Mouse (Mus musculus) fat pad, adult 2 months (tissue): ENCODE data around the gene Tnnc2.
"Not testable (repeated sequence)": the region's sequence is repeated elsewhere in the genome, so short reads cannot be mapped to it uniquely, and the experiment has no call there.

Experiments
- DNase-seq: peaks from one replicate; pipeline ENCODE4 v3.0.0-alpha.2; 2011; ENCODE audit warnings: low read depth, low spot score; ENCODE audit errors: extremely low read depth

Tnnc2 gene

DNA sequence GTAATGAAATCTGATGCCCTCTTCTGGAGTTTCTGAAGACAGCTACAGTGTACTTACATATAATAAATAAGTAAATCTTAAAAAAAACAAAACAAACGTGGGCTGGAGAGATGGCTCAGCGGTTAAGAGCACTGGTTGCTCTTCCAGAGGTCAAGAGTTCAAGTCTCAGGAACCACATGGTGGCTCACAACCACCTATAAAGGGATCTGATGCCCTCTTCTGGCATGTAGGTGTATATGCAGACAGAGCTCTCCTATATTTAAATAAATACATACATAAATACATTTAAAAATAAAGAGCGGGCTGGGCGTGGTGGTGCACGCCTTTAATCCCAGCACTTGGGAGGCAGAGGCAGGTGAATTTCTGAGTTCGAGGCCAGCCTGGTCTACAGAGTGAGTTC is 18.8 kb upstream of the Tnnc2 start:
- not testable (repeated sequence) for DNase-seq

DNA sequence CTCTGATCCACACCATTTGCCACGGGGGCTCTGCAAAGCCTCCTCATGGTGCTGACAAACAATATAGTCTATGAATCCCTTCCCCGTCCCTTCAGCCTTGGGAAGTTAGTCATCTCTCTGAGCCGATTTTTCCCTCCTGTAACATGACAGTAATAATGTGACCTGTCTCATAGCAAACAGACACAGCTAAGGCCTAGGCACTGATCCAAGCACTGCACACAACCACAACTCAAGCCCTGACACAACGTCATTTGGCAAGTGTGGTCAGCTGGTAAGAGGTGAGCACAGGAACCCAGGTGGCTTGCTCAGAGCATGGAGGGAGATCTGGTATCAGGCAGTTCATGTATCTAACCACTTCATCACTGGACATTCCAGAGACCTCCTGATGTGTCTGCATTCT is 16.1 kb upstream of the Tnnc2 start:
- DNase-seq = no peak

DNA sequence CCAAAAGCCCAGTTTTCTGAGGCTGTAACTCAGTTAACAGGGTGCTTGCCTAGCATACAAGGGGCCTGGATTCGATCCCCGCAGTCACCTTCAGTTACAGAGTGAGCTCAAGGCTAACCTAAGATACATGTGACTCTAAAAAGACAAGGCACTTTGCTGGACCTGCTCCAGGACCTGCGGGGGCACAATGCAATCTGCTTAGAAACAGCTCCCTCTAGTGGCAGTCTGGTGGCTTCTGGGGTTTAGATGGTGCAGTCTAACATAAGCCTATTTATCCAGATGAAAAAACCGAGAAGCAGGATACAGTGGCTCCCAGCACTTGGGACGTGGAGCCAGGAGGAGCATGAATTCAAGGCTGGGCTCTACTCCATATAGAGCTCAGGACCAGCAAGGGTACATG is 14.5 kb upstream of the Tnnc2 start:
- no peak for DNase-seq

DNA sequence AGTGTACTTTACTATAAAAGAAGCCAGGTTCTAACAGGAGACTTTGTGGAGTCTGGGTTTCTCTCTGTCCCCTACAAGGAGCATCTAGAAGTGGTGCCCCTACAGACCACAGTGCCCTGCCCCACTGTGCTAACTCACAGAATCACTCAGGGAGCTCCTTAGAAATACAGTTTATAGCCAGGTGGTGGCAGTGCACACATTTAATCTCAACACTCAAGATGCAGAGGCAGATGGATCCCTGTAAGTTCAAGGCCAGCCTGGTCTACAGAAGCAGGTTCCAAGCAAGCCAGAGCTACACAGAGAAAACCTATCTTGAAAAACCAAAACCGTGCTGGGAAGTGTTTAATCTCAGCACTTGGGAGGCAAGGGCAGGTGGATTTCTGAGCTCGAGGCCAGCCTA is 14.0 kb upstream of the Tnnc2 start:
- DNase-seq = no peak

DNA sequence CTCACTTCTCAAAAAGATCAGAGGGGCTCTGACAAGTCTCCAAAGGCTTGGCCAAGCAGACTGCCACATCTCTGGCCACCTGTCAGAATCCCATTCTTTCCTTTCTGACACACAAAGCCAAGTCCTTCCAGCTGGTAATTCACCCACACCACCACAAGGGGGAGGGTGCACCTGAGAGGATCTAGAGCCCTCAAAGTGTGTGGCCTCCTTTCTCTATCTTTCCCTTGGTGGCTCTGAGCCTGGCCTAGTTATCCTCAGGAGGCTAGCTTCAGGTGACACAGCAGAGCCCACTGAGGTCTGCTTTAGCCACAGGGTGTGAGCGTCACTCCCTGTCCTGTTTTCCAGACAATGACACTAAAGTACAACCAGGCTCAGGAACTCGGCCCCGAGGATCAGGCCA is 13.5 kb upstream of the Tnnc2 start:
- DNase-seq = no peak

DNA sequence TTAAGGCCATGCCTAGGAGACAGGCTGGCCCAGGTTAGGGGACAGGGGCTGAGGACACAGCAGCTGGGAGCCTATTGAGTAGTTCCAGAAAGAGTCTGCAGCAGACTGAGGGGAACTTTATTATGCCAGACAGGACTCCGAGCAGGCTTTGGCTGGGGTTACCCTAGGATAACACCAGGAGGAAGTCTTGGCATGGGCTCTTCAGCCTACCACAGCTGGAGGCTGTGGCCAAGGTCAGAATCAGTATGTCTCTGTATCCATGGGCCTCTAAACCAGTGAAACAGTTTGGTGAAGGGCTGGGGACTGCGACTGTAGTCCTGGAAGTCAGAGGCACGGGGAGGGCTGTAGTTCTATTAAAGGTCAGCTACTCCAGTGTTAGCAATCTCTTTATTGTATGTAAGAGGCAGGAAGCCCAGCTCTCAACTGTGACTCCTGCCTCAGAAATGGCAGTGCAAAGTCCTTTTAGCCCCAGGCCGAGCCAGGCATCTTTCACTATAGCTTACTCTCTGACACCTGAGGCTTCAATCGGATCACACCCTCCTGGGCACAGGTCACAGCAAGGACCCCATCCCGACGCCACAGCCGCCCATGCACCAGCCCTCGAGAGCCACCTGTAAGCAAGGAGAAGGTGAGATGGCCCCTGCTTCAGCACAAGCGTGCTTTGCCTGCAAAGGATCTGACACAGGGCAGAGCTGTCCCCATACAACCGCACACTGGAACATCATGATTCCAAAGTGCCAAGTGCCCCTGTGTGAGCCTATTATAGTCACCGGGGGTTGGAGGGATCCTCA is 12.8 kb upstream of the Tnnc2 start:
- no peak for DNase-seq

DNA sequence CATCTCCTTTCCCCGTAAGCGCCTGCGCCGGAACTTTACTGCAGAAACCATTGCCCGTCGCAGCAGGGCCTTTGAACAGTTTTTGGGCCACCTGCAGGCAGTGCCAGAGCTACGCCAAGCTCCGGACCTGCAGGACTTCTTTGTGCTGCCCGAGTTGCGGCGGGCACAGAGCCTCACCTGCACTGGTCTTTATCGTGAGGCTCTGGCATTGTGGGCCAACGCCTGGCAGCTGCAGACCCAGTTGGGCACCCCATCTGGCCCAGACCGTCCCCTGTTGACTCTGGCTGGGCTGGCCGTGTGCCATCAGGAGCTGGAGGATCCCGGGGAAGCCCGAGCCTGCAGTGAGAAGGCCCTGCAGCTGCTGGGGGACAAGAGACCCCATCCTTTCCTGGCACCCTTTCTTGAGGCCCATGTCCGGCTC is 12.1 kb upstream of the Tnnc2 start:
- DNase-seq = no peak

DNA sequence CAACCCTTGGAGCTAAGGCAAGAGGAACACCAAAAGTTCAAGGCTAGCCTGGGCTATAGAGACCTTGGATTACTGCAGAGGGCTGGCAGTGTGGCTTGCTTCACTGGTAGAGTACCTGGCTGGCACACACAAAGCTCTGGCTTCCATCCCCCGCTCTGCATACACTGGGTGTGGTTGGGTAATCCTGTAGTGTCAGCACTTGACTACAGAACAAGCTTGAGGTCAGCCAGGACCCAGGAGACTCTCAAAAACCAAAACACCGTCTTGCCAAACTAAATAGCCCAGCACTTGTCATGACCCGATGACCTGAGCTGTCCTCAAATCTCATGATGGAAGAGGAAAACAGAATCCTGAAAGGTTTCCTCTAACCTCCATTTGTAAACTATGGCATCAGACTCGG is 10.7 kb upstream of the Tnnc2 start:
- DNase-seq = peak; percentile 70

DNA sequence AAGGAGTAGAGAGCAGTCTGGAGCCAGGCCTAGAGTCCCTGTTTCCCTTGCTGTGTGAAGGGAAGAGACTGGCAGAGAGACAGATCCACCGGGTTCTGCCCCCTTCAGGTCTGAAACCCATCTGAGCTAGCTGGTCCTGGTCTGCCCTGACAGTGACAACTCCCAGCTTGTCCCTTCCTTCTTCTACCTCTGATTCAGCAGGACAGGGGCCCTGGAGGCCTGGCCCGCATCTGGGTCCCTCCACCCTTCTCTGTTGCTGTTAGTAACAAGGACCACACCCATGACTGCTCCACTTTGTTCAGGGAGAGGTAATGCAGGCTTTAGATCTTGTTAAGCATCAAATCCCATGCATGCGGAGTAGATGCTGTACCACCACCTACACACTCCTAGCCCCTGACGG is 8.6 kb upstream of the Tnnc2 start:
- DNase-seq = no peak

DNA sequence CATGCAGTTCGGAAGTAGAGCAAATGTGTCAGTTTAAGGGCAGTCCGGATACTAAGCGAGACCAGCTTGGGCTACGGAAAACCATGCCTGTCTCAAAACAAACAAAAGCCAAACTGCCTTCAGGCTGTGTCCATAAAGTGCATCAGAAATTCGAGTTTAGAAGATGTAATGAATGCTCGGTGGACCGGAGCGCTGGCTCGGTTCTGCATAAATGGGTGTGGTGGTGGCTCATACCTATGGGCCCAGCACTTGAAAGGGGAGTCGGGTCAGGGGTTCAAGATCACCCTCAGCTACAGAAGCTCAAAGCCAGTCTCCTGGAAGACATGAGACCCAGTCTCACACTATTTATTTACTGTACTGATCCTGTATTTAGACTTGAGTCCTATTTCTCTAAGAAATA is 8.0 kb upstream of the Tnnc2 start:
- DNase-seq = no peak

DNA sequence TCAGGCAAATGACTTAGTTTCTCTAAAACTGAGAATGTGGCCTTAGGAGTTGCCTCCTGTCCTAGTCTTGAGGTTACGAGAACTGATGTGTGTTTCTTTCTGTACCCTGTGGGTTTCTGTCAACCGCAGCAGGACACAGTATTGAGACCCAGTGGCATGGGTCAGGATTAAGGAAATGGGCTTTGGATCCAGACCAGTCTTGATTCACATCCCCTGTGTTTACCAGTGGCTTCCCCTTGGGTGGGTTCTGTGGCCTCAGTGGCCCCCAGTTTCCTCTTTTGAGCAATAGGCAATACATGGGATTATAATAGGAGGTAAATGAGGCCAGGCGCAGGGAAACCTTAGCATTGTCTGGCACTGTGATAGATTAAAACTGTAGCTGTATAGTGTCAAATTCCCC is 7.3 kb upstream of the Tnnc2 start:
- DNase-seq = no peak

DNA sequence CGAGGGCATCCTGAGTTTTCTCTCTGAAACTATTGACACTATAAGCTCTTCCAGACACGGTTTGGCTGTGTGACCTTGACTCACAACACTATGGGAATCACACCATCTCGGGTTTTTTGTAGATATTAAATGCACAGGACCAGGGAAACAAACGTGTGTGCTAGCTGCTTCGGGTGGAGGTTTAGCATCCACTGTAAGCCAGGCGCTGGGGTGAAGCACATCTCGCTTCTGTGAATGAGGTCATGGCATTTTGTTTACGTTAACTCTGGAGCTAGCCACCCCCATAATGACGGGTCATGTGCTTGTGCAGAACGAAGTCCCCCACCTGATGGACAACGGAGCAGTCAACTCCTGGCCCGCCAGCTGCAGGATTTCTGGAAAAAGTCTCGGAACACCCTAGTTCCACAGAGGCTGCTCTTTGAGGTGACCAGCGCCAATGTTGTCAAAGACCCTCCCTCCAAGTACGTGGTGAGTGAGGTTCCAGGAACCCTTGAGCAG is 6.7 kb upstream of the Tnnc2 start:
- no peak for DNase-seq

DNA sequence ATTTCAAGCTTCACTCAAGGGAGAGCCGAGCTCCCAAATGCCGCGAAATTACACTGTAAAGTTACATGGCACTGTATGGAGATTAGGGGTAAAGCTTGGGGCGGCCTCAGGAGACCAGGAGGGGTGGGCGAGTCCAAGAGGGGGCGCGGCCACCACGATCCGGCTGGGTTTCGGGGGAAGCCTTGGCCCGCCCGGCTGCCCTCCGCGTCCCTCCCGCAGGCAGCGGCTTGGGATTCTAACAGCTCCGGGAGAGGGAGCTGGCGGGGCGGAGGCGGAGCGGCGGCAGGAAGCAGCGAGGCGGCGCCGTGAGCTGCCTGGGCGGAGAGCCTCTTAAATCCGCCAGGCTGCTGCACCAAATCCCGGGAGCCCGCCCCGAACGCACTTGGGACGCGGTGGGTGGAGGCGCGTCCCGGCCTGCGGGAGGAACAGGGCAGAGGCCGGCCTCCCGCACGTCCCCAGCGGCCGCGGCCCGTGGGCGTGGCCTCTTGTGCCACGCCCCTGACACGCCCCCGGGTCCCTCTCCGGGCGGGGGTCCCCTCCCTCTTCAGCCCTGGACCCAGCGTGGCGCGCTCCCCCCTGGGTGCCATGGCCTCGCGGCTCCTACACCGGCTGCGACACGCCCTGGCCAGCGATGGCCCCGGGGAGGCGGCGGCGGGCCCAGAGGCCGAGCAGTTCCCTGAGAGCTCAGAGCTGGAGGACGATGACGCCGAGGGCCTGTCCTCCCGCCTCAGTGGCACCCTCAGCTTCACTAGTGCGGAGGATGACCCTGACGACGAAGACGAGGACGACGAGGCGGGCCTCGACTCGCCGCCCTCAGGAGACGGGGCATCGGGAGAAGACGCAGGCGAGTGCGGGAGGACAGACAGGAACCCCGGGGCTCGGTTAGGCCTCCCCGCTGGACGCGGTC is 6.0 kb upstream of the Tnnc2 start, which contains the start of gene Snx21:
Gene Snx21 (plus strand): TSS at position 343 of the 907 bp plus-strand sequence.
- DNase-seq = peak; percentile 52

DNA sequence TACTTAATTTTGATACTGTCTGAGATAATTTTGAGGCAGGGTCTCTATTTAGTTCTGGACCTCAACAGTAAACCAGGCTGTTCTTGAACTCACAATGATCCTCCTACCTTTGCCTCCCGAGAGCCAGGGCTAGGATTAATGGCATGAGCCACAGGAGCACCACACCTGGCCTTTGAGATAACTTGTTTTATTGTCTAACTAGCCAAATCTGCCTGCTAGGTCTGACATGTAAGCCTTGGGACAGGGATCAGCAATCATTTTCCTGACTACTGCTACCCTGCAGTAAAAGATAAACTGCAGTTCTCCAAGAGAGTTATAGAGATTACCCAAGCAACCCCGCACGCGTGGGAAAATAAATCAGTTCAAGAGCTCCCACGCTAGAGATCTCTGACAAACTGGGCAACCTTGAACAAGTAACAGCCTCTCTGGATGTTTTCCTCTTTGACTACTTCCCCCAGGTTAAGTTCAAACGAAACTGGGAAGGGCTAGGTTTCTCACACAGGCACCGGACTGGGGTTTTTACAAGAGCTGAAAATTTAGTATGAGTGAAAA is 5.2 kb upstream of the Tnnc2 start:
- no peak for DNase-seq

DNA sequence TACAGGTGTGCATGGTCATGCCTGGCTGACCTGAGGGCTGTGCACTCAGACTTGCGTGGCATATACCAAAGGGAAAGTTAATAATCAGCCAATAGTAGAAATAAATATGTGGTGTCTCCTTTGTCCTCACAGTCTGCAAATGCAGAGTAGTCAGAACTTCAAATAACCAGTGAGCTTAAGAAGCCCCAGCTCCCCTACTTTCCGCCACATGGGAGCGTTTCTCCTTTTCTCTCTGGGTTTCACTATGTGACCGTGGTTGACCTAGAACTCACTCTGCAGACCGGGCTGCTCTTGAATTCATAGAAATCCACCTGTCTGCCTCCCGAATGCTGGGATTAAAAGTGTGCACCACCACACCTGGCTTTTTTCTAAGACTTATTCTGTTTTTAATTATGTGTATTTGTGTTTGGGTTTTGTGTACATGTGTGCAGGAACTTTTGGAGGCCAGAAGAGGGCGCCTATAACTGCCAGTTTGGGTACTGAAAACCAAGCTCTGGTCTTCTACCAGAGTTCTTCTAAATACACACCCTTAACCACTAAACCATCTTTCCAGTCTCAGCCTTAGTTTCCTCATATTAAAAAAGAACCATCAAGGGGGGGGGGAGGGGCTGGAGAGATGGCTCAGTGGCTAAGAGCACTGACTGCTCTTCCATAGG is 4.3 kb upstream of the Tnnc2 start:
- DNase-seq = no peak

DNA sequence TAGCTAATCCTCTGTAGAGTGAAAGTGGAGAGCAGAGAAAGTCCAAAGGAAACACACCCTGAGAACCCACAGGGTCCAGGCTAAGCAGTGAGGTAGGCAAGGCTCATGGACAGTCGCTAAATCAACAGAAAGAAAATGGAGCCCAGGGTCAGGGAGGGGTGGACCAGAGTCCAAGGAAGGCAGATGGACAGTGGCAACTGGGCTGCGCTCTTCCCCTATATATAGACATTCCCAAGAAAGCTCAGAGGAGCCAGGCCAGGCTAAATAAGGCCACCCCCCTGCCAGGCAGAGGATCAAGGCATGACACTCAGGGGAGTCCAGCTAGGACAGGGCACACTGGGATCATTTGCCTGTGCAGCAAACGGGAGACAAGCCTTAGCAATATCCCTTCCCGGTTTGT is 2.1 kb upstream of the Tnnc2 start:
- no peak for DNase-seq

DNA sequence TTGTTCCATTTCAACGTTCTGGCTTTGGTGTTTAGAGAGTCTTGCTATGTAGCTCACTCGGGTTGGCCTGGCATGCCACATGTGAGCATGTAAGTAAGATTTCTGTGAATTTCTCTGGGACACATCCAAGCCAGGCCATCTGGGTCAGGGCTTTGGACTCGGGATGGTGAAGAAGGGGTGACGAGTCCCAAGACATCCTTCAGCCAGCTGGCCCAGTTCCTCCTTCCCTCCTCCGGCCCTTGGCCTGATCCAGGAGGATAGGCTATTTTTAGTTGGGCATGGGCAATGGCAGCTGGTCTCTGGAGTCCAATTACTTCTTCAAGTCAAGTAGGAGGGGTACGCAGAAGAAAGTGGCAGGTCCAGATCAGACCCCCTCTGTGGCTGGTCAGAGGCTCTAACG is 958 bp downstream of the Tnnc2 start:
- no peak for DNase-seq

DNA sequence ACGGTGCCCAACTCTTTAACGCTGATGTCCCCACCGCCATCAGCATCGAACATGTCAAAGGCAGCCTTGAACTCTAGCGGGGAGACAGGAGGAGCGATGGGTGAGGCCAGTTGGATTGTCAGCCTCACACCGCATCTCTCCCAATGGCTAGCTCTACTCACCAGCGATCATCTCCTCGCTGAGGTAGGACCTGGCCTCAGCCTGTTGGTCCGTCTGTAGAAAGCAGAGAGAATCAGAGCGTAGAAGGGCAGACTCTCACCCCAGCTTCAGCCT is 1.8 kb downstream of the Tnnc2 start:
- no peak for DNase-seq

DNA sequence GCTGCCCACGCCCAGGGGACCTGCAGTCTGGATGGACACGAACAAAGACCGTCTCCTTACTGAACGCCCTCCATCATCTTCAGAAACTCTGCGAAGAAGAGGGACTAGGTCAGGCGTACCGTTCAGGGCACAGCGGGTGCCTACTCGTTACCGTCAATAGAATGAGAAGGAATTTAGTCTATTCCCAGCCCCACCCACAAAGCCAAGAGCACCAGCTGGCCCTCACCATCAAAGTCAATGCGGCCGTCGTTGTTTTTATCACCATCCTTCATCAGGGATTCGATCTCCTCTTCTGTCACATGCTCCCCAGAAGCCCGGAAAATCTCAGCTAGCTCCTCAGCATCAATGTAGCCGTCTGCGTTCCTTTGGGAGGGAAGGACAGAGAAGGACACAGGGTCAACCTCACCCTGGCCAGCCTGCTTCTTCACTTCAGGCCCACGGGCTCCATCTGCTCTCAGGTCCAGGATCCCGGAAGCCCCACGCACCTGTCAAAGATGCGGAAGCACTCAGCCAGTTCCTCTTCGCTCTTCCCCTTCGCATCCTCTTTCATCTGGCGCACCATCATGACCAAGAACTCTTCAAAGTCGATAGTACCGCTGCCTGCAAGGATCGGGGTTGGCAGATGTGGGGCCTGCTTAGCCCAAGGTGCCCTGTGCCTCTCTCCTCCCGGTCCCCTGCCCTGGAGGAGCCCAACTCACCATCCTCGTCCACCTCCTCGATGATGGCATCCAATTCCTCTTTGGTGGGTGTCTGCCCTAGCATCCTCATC is 2.3 kb downstream of the Tnnc2 start:
- no peak for DNase-seq

DNA sequence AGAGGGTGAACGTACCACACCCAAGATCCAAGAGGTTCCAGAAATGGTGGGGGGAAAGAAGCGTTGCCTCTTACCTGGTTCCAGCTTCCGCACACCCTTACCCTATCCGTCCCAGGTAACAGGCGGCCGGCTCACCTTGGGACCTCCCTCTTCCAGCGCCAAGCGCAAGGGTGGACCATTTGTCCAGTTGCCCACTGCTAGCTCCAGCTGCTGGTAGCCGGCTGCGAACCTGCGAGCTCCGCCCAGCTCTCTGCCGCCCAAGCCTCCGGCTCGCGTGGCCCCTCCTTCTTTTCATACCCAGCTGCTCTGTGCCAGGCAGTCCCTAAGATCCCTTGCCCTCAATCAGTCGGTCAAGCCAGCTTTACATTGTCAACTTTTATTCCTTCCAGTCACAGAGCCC is 3.0 kb downstream of the Tnnc2 start:
- no peak for DNase-seq

DNA sequence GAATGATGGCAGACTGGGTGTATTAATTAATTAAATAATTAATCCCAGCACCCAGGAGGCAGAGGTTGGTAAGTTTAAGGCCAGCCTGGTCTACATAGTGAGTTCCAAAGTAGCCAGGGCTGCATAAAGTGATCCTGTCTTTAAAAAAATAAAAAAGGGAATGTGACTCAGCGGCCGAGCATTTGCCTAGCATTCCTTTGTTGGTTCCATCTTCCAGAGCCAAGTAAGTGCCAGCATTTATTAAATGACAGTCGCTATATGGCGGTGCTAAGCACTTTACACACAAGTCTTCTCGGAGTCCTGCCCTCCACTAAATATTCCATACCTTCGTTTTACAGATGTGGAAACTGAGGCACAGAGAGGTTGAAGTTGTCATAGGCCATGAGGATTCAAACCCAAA is 3.6 kb downstream of the Tnnc2 start:
- DNase-seq = no peak
